Mouse (Mus musculus) neural tube, embryonic 12.5 days (tissue): ENCODE results near the gene Zfyve21. TPM values are rescaled to one million over a fixed set of nuclear protein-coding genes. Genes with fewer than 3 reads are reported as not detected.

Experiments
- ATAC-seq: fragments of 200-750 bp; cut with Nextera tagmentation; 2 replicates; pipeline ENCODE4 v1.8.0; 2017; ENCODE audit warnings: low read depth, mild to moderate bottlenecking, moderate TSS enrichment, moderate library complexity; ENCODE audit not compliant: low FRiP score
- H3K27ac ChIP-seq: fragments of 300-500 bp; sonication (generic); 2 replicates; pipeline ENCODE4 v1.5.1; 2016
- H3K27me3 ChIP-seq: fragments of 300-500 bp; sonication (generic); replicated peaks from 2 replicates; pipeline ENCODE4 v1.6.1; 2016; ENCODE audit warnings: mild to moderate bottlenecking
- H3K36me3 ChIP-seq: fragments of 300-500 bp; sonication (generic); 2 replicates; pipeline ENCODE4 v1.6.1; 2016; ENCODE audit warnings: mild to moderate bottlenecking
- H3K4me1 ChIP-seq: fragments of 300-500 bp; sonication (generic); 2 replicates; pipeline ENCODE4 v1.6.1; 2016
- H3K4me2 ChIP-seq: fragments of 300-500 bp; sonication (generic); replicated peaks from 2 replicates; pipeline ENCODE4 v1.6.1; 2016; ENCODE audit warnings: mild to moderate bottlenecking
- H3K4me3 ChIP-seq: fragments of 300-500 bp; sonication (generic); 2 replicates; pipeline ENCODE4 v1.5.1; 2016
- H3K9ac ChIP-seq: fragments of 300-500 bp; sonication (generic); 2 replicates; pipeline ENCODE4 v1.6.1; 2016; ENCODE audit warnings: mild to moderate bottlenecking
- H3K9me3 ChIP-seq: fragments of 300-500 bp; sonication (generic); 2 replicates; pipeline ENCODE4 v1.6.1; 2016; ENCODE audit warnings: mild to moderate bottlenecking
- WGBS: fragments of 180-500 bp; shearing (Covaris S2); methylation state at CpG from one replicate; pipeline ENCODE4 v1.1.7; 2016; 5-methylcytosine and 5-hydroxymethylcytosine counted together
- polyA plus RNA-seq: library from polyadenylated mRNA; unstranded; fragments of >200 nt; fragmentation: Nextera tagmentation; extraction: Ambion mirVana; gene quantifications from 2 replicates; pipeline ENCODE4 v1.2.1, GENCODE M21; 2016

Zfyve21 gene
- polyA plus RNA-seq, 1 experiment from 2014 or later, result 48.8 TPM

- WGBS, result 48% methylated on average over 5 of the region's 5 CpGs
- Histone ChIP-seq H3K9ac (no peak overlapping the region), H3K36me3 (peaks cover 80% of the 10 kb centered on the region), H3K4me2 (no peak overlapping the region), H3K9me3 (no peaks in the 10 kb centered on the region), H3K4me1 (no peaks in the 10 kb centered on the region), H3K27ac (no peak overlapping the region), H3K27me3 (no peaks in the 10 kb centered on the region), H3K4me3 (no peak overlapping the region)
- ATAC-seq, result no peak
These were observed 15.5 kb downstream of the Zfyve21 start for GRCm38 (mm10) chr12:111829447-111829846.

DNA sequence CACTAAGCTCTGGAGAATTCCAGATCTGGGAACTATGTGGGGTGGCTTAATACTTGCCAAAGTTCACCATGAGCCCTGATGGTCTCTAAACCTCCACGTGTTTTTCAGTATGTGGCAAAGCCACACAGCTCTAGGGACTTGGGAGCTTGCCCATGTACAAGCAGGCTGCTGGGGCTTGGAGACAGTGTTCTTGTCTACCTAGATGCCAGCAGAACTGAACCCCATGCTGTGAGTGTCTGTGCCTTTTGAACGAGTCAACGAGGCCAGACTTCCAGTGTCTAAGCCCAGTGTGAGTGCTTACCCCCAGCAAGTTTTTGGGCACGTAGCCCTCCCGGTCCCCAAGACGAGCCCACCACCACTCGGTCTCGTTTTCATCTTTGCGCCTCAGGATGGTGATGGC lies 16.0 kb downstream of the Zfyve21 start:
- no peaks in the 10 kb centered on the region for H3K4me1 ChIP-seq
- H3K27ac ChIP-seq, result no peak overlapping the region; the same call in 1 of the 2 replicates
- no peak for ATAC-seq
- H3K36me3 ChIP-seq, result peaks cover 79% of the 10 kb centered on the region
- no peaks in the 10 kb centered on the region for H3K27me3 ChIP-seq
- no peak overlapping the region for H3K9ac ChIP-seq
- H3K9me3 ChIP-seq, result no peaks in the 10 kb centered on the region
- WGBS, result 84% methylated on average over 9 of the region's 9 CpGs
- no peak overlapping the region for H3K4me2 ChIP-seq
- no peak overlapping the region for H3K4me3 ChIP-seq

DNA sequence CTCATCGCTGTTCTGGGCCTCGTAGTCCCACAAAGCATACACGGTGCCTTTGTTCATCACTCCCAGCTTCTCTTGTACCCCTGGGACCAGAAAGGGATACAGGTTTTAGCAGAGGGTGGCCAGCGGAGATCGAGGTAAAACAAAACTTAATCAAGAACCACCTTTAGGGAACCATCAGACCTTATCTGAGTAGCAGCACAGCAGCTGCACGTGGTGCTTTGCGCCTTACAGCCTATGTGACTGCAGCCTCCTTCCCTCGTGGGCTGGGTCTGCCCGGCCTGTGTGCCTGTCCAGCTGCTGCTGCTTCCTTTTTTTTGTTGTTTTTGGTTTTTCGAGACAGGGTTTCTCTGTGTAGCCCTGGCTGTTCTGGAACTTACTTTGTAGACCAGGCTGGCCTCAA lies 16.4 kb downstream of the Zfyve21 start:
- no peak for ATAC-seq
- Histone ChIP-seq H3K27ac (no peak overlapping the region), H3K4me1 (no peaks in the 10 kb centered on the region), H3K36me3 (peaks cover 77% of the 10 kb centered on the region), H3K4me3 (no peak overlapping the region), H3K4me2 (no peak overlapping the region), H3K9me3 (no peaks in the 10 kb centered on the region), H3K9ac (no peak overlapping the region), H3K27me3 (no peaks in the 10 kb centered on the region)
- 90% methylated on average over 10 of the region's 10 CpGs for WGBS

- Histone ChIP-seq H3K4me1 (no peaks in the 10 kb centered on the region), H3K27ac (no peak overlapping the region), H3K4me3 (no peak overlapping the region), H3K9me3 (no peaks in the 10 kb centered on the region), H3K36me3 (peaks cover 59% of the 10 kb centered on the region), H3K9ac (no peak overlapping the region), H3K4me2 (no peak overlapping the region), H3K27me3 (no peaks in the 10 kb centered on the region)
- WGBS, result 87% methylated on average over 5 of the region's 5 CpGs
- ATAC-seq, result no peak
These were observed 18.7 kb downstream of the Zfyve21 start for GRCm38 (mm10) chr12:111832643-111833042.

DNA sequence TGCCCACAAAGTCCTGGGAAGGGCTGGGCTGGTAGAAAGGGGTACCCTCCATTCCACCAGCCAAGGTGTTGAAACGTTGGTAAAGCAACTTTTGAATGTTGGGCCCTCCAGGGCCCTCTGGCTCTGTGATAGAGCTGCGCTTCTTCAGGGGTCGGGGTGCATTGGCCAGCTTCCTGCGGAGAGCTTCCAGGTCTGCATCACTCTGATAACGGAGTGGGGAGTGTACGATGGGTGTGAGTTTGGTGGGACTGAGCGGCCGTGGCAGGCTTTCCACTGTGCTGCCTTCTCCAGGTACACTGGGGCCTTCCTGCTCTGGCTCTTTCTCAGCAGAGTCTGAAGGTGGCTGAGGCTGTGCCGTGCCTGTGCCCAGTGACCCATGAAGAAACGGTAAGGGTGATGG lies 19.5 kb downstream of the Zfyve21 start:
- no peaks in the 10 kb centered on the region for H3K27me3 ChIP-seq
- peaks cover 53% of the 10 kb centered on the region for H3K36me3 ChIP-seq
- ATAC-seq, result no peak
- H3K4me2 ChIP-seq, result no peak overlapping the region
- no peak overlapping the region for H3K4me3 ChIP-seq
- H3K9me3 ChIP-seq, result no peaks in the 10 kb centered on the region
- H3K4me1 ChIP-seq, result no peaks in the 10 kb centered on the region
- H3K27ac ChIP-seq, result no peak overlapping the region
- H3K9ac ChIP-seq, result no peak overlapping the region
- 93% methylated on average over 10 of the region's 10 CpGs for WGBS

DNA sequence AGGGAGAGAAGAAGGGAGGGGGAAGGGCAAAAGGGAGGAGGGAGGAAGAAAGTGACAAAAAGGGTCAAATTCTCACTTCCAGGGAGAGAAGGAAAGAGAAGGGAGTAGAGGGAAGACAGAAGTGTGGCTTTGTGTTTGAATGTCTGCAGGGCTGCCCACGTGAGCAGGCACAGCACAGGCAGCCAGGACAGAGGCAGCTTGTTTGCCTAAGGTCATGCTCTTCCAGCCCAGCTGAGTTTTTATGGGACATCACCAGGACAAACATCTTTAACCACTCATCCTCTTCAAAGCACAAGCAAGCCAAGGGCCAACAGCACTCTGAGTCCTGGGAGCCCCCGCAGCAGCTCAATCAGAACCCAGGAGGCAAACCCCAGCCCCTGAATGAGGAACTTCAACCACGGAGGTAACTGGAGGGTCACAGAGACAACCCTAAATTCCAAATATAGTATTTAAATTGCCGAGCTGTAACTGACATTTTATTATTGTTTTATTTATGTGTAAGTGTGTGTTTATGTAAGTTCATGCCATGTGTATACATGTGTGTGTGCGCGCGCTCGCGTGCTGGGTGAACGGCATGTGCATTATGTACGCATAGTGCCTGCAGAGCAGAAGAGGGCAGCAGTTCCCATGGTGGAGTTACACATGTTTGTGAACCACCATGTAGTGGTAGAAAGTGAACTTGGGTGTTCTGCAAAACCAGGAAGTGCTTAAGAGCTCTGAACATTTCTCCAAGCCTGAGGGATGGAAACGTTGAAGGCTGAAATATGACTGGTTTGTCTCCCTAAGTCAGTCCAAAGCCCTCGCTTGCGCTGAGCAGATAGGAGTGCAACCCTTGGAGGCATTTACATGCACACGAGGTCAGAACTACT lies 28.8 kb downstream of the Zfyve21 start:
- Histone ChIP-seq H3K4me2 (no peak overlapping the region), H3K9me3 (no peaks in the 10 kb centered on the region), H3K4me1 (no peaks in the 10 kb centered on the region), H3K9ac (no peak overlapping the region), H3K27ac (no peak overlapping the region), H3K36me3 (peaks cover 8% of the 10 kb centered on the region; the same call in 1 of the 2 replicates), H3K27me3 (no peaks in the 10 kb centered on the region), H3K4me3 (no peak overlapping the region)
- WGBS, result 78% methylated on average over 15 of the region's 15 CpGs
- no peak for ATAC-seq

- 70% methylated on average over 2 of the region's 2 CpGs for WGBS
- peaks cover 6% of the 10 kb centered on the region; the same call in 1 of the 2 replicates for H3K36me3 ChIP-seq
- H3K4me2 ChIP-seq, result no peak overlapping the region
- no peaks in the 10 kb centered on the region for H3K4me1 ChIP-seq
- H3K9me3 ChIP-seq, result no peaks in the 10 kb centered on the region
- no peak for ATAC-seq
- no peak overlapping the region for H3K4me3 ChIP-seq
- no peak overlapping the region for H3K9ac ChIP-seq
- H3K27me3 ChIP-seq, result no peaks in the 10 kb centered on the region
- no peak overlapping the region for H3K27ac ChIP-seq
These were observed 29.5 kb downstream of the Zfyve21 start for GRCm38 (mm10) chr12:111843470-111843869.

- Histone ChIP-seq H3K9me3 (no peaks in the 10 kb centered on the region), H3K4me1 (no peaks in the 10 kb centered on the region), H3K27me3 (no peaks in the 10 kb centered on the region), H3K9ac (no peak overlapping the region), H3K4me2 (no peak overlapping the region), H3K36me3 (no peaks in the 10 kb centered on the region), H3K27ac (no peak overlapping the region), H3K4me3 (no peak overlapping the region)
- no peak for ATAC-seq
- 88% methylated on average over 4 of the region's 4 CpGs for WGBS
These were observed 32.0 kb downstream of the Zfyve21 start for GRCm38 (mm10) chr12:111845953-111846352.

GRCm38 (mm10) chr12:111846815-111847214 lies 32.8 kb downstream of the Zfyve21 start:
- no peak overlapping the region for H3K4me2 ChIP-seq
- 89% methylated on average over 10 of the region's 10 CpGs for WGBS
- H3K27ac ChIP-seq, result no peak overlapping the region
- no peak for ATAC-seq
- no peaks in the 10 kb centered on the region for H3K27me3 ChIP-seq
- no peak overlapping the region for H3K4me3 ChIP-seq
- H3K9ac ChIP-seq, result no peak overlapping the region; the same call in 1 of the 2 replicates
- no peaks in the 10 kb centered on the region for H3K36me3 ChIP-seq
- no peaks in the 10 kb centered on the region for H3K9me3 ChIP-seq
- no peaks in the 10 kb centered on the region for H3K4me1 ChIP-seq

GRCm38 (mm10) chr12:111848300-111848798 lies 34.4 kb downstream of the Zfyve21 start:
- H3K27me3 ChIP-seq, result no peaks in the 10 kb centered on the region
- no peak for ATAC-seq
- no peak overlapping the region for H3K4me3 ChIP-seq
- no peak overlapping the region for H3K9ac ChIP-seq
- 69% methylated on average over 9 of the region's 9 CpGs for WGBS
- H3K9me3 ChIP-seq, result no peaks in the 10 kb centered on the region
- H3K36me3 ChIP-seq, result no peaks in the 10 kb centered on the region
- no peak overlapping the region for H3K27ac ChIP-seq
- no peak overlapping the region for H3K4me2 ChIP-seq
- H3K4me1 ChIP-seq, result no peaks in the 10 kb centered on the region

DNA sequence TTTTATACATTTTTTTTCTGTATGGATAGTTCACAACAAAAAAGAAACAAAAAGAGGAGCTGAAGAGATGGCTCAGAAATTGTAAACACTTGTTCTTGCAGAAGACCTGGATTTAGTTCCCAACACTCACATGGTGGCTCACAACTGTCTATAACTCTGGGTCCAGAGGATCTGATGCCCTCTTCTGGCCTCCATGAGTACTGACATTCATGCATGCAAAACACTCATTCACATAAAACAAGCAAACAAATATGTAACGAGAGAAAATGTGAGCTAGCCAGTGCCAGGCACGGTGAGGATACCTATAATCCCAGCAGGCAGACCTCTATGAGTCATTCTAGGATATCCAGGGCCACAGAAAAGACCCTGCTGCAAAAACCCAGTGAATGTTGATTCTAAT lies 37.3 kb downstream of the Zfyve21 start:
- H3K4me2 ChIP-seq, result no peak overlapping the region
- H3K9me3 ChIP-seq, result no peaks in the 10 kb centered on the region
- no peak overlapping the region for H3K9ac ChIP-seq
- H3K36me3 ChIP-seq, result no peaks in the 10 kb centered on the region
- H3K27ac ChIP-seq, result no peak overlapping the region
- H3K4me3 ChIP-seq, result no peak overlapping the region
- no peaks in the 10 kb centered on the region for H3K4me1 ChIP-seq
- H3K27me3 ChIP-seq, result no peaks in the 10 kb centered on the region
- ATAC-seq, result no peak
- 58% methylated on average over 2 of the region's 2 CpGs for WGBS

DNA sequence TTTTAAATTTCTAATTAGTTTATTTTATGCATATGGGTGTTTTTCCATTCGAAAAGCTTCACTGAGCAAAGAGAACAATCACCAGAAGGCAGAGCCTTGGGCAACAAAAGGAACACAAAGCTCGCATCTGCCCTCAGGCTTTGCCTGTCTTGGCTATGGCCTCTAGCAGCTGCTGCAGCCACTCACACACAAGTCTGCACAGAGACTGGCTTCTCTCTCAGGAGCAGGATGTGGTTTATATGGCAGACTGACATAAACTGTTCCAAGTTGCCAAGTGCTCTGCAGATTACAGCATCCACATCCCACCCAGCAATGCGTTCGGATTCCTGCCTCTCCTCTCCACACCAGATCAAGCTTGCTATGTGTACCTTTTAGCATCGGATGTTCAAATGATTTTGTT lies 37.8 kb downstream of the Zfyve21 start:
- no peaks in the 10 kb centered on the region for H3K9me3 ChIP-seq
- no peak overlapping the region for H3K27ac ChIP-seq
- WGBS, result 85% methylated on average over 5 of the region's 5 CpGs
- no peak overlapping the region for H3K4me3 ChIP-seq
- H3K27me3 ChIP-seq, result no peaks in the 10 kb centered on the region
- H3K36me3 ChIP-seq, result no peaks in the 10 kb centered on the region
- H3K9ac ChIP-seq, result no peak overlapping the region
- H3K4me2 ChIP-seq, result no peak overlapping the region
- ATAC-seq, result no peak
- no peaks in the 10 kb centered on the region for H3K4me1 ChIP-seq

GRCm38 (mm10) chr12:111853011-111853436 lies 39.1 kb downstream of the Zfyve21 start:
- no peak overlapping the region for H3K4me2 ChIP-seq
- no peaks in the 10 kb centered on the region for H3K4me1 ChIP-seq
- H3K27me3 ChIP-seq, result no peaks in the 10 kb centered on the region
- no peaks in the 10 kb centered on the region for H3K36me3 ChIP-seq
- 76% methylated on average over 10 of the region's 10 CpGs for WGBS
- H3K27ac ChIP-seq, result no peak overlapping the region
- no peak for ATAC-seq
- H3K9me3 ChIP-seq, result no peaks in the 10 kb centered on the region
- no peak overlapping the region for H3K9ac ChIP-seq
- H3K4me3 ChIP-seq, result no peak overlapping the region
